Mouse (Mus musculus) adrenal gland, postnatal 14 days (tissue): ENCODE measurements around the gene Tollip. TPM values are rescaled to one million over a fixed set of nuclear protein-coding genes. Genes with fewer than 3 reads are reported as not detected.
"Not testable (repeated sequence)": the region's sequence is repeated elsewhere in the genome, so short reads cannot be mapped to it uniquely, and the experiment has no call there.

Experiments used
- DNase-seq: peaks from one replicate; pipeline ENCODE4 v3.0.0; 2021; ENCODE audit warnings: mixed read lengths
- total RNA-seq: library from RNA; stranded (reverse); gene quantifications from 2 replicates; pipeline ENCODE4 v1.2.3, GENCODE M21; 2021

The Tollip gene
- total RNA-seq, 1 experiment from 2014 or later = 47.8 TPM

GRCm38 (mm10) chr7:141934128-141934898 is 16.0 kb upstream of the Tollip start:
- DNase-seq = no peak

- no peak for DNase-seq
Measured at GRCm38 (mm10) chr7:141928642-141929041, 10.3 kb upstream of the Tollip start.

GRCm38 (mm10) chr7:141924917-141925316 is 6.6 kb upstream of the Tollip start:
- peak; percentile 89 for DNase-seq

DNA sequence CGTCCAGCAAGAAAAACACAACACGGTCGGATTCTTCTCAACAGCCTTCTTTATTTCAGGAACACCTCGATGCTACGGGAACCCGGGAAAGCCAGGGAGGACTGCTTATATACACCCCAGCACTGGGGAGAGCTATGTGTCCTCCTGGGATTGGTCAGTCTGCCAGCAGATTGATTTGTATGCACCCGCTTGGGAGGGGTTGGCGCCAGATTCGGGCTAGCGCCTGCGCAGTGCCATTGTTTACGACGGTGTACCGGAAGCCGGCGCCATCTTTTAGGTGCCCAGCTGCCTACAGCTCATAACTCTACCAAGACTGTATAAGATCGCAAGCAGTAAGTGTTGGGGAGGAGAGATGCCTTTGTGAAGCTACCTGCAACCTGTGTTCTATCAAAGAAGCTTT is 5.8 kb upstream of the Tollip start:
- not testable (repeated sequence) for DNase-seq

DNA sequence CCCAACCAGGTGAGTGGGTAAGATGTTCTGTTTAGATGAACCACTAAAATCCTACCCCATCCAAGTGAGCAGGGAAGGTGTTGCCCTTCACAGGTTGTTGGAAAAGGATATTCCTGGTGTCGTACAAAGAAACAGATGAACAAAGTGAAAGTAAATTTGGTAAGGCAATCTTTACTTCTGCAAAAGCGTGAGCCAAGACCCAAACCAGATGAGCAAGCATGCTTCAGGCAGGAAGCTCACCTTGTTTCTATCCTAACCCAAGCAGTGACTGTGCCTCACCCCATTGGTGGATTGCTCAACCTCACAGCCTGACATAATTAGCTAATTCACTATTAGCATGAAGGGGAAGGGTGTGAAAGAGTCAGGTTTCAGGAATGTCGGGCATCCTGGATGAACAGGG is 7.0 kb downstream of the Tollip start:
- no peak for DNase-seq

DNA sequence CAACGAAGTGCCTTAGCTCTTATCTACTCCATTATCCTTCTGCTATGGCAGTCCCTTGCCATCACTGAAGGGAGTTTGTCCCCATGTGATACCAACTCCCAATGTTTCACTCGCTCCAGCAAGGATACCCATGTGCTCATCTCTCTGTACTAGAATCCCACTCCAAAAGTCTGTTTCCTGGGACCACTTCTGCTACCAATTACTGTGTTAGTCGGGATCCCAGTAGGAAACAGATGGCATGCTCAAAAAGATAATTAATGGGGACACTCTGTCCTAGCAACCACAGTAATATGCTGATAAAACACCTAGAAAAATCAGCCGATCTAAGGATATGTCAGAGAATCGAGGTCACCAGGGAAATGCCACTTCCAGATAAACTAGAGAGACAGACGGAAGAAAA is 9.7 kb downstream of the Tollip start:
- DNase-seq = no peak

DNA sequence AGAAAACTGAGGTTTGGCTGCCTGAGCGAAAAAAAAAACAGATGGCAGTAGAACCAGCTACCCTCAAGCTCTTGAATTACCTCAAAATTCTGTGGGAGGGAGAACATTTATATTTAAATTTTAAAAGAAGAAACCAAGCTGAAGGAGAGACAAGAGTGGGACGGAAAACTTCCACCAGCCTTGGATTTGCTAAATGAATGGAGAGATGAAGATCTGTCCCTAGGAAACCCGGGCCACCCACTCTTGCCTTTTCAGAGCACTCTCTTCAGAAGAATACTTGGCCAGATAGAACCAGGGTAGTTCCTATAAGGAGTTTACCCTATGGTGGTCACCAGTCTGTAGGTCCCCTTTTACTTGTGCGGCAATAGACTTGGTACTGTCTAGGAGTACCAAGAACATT is 15.5 kb downstream of the Tollip start:
- DNase-seq = no peak

- peak; percentile 100 for DNase-seq
Measured at GRCm38 (mm10) chr7:141902269-141902729, 16.0 kb downstream of the Tollip start.

- no peak for DNase-seq
Measured at GRCm38 (mm10) chr7:141901825-141902224, 16.5 kb downstream of the Tollip start.

GRCm38 (mm10) chr7:141892151-141892550 is 26.2 kb downstream of the Tollip start:
- no peak for DNase-seq

DNA sequence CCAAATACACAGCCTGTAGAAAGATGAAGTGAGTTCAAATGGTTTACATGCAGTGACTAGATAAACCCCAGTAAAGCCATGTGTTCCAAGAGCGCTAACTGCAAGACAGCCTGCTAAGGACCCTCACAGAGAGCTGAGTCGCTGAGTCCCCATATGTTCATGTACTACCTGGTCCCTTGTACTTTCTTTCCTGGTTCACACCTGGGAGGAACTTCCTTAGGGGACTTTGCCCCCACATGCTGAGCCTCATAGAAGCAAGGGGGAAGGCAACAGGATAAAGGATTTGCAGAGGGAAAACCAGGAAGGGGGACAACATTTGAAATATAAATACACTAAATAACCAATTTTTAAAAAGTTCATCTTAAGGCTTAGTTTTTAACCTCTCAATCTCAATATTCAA is 39.5 kb downstream of the Tollip start:
- DNase-seq = no peak

DNA sequence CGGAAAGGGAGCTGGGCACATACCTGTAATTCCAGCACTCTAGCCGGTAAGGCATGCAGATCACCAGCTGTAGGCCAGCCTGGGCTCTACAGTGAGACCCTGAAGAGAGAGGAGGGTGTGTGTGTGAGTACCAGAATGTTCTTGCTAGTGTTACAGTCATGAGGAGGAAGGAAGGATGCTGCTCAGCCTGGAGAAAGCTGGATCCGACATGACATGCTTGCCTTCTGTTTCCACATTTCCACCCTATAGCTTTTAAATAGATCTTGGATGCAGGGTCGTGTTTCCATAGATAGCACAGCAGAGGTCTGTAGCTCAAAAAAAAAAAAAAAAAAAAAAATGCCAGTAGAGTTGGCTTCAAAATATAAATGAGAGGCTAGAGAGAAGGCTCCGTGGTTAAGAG is 43.4 kb downstream of the Tollip start:
- DNase-seq = no peak

DNA sequence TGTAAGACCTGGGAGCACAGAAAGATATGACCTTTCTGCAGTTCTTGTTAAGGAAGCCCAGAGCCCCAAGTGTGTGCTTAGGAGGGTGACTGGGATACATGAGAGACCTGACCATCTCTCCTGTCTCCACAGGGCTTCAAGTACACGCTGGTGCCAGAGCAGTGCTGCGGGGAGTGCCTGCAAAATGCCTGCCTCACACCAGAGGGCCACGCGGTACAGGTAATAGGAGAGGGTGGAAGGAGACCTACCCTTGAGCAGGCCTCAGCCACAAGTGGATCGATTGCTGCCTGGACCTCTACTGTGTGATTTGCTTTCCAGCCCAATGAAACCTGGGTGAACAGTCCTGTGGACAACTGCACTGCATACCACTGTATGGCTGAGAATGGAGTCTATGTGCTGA is 47.8 kb downstream of the Tollip start:
- DNase-seq = peak; percentile 27

DNA sequence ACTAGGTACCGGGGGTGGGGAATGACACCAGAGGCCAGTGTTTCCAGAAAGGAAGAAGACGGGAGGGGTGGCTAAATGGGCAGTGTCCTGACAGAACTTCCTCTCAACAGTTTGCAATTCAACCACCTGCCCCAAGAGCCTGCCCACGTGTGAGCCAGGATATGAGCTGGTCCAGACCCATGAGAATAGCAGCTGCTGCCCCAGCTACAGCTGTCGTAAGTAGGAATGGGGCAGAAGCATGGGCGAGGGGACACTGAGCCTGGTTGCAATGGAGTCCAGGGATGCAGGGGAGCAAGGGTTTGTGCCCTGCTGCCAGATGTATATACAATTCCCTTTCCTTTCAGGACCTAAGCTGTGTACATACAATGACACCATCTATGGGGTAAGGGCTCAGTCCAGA is 48.7 kb downstream of the Tollip start:
- no peak for DNase-seq

DNA sequence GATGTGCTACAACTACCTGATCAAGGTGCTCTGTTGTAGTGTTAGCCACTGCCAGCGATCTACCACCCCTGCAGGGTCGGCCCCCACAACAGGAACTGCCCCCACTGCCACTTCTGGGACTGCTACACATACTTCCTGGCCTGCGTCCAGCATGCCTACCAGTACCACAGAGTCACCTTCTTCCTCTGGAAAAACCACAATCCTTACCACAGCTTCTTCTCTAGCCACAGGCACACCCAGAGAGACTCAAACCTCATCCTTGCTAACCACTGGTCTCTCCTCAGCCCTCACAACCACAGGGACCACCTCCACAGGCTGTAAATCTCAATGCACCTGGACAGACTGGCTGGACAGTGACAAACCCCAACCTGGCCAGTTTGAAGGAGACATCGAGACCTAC is 57.3 kb downstream of the Tollip start:
- no peak for DNase-seq

DNA sequence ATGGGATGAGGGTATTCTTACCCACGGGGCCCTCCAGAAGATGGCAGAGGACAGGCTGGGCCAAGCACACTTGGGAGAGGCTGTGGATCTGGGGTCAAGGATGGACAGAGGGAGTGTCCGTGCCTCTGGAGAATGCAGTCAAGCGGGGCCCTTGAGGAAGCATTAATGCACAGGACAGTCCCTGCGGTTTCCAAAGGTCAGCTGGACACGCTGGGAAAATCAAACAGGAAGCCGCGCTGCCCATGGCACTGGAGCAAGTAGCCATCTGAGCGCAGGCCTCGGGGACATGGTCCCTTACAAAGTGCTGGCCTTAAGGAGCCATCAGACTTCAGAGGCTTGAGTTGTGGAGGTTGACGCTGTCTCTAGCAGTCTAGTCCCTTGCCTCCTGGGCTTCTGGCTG is 78.0 kb downstream of the Tollip start:
- no peak for DNase-seq

DNA sequence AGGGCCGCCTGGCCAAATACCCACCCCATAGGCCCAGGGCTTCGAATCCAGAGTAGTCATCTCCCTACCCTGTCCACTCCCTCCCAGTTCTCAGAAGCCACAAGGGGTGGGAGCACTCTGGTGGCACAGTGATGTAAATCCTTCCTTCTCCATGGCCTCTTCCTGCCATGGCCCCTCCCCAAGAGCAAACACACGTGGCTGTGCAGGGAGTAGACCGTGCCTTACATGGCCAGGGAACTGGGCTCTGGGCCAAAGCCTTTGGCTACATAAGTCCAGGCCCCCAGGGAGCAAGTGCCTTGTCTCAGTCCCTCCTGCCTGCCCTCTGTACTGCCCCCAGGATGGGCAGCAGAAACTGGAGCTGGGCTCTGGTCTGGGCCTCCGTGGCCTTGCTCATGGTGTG is 79.5 kb downstream of the Tollip start, which contains the start of gene Muc5b:
TSS of gene Muc5b (plus strand) at position 292 of the 400 bp plus-strand sequence.
- DNase-seq = peak; percentile 53

DNA sequence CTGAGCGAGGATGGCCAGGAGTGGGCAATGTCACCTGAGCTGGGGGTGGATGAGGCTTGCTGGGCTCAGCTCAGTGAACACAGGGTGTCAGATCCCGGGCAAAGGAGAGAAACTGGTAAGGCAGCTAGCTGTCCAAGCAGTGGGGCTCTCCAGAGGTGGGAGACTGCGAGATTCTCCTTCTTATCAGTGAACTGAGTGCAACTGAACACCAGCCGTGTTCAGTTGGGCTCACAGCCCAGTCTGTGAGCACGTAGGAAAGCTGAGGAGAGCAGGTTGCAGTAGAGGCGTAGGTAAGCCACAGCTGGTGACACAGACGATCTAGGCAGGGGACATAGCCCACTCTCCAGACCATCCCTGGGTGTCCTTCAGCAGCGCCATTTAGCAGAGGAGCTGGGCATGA is 81.9 kb downstream of the Tollip start:
- DNase-seq = no peak

DNA sequence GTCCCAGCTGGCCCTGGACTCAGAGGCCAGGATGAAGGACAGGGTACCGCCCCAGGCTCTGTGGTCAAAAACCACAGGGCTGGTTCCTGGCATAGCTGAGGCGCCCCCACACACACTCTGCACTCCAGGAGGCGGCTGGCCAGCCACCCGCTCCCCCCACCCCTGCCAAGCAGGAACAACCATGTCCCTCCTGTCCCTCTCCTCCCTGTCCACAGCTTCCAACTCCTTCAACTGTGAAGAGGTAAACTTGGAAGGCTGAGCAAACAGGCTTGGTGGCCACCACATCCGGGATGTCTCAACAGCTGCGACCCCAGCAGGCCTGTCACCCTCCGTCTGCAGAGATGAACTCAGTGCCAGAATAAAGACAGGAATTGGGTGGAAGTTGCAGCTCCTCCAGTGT is 82.4 kb downstream of the Tollip start:
- no peak for DNase-seq

Other genes starting within 250 kb of the Tollip start
- 0.78 and 4.3 TPM in 2 replicates for gene Muc2, start 228.2 kb downstream of the Tollip start, total RNA-seq
- not detected in 2 replicates for gene Muc5ac, start 129.5 kb downstream of the Tollip start, total RNA-seq
- gene Muc5b, start 79.4 kb downstream of the Tollip start, total RNA-seq = not detected in 2 replicates
- gene Brsk2, start 31.2 kb upstream of the Tollip start, total RNA-seq = 3.0 and 4.0 TPM in 2 replicates
- gene Mob2, start 142.6 kb upstream of the Tollip start, total RNA-seq = 47.4 and 48.6 TPM in 2 replicates
- gene Dusp8, start 177.3 kb upstream of the Tollip start, total RNA-seq = 7.3 and 8.4 TPM in 2 replicates
- gene Gm45618, start 202.2 kb upstream of the Tollip start, total RNA-seq = not detected in 2 replicates
- not detected in 2 replicates for gene Gm39115, start 217.5 kb upstream of the Tollip start, total RNA-seq
- not detected in 2 replicates for gene Gm45337, start 226.1 kb upstream of the Tollip start, total RNA-seq
- gene Gm29735, start 238.6 kb upstream of the Tollip start, total RNA-seq = not detected in 2 replicates
- not detected in 2 replicates for gene Gm4553, start 247.2 kb upstream of the Tollip start, total RNA-seq